Mouse (Mus musculus) bone marrow macrophage, adult 2 months (primary cell): ENCODE data around the gene Spata2l. TPM values are rescaled to one million over a fixed set of nuclear protein-coding genes. Genes with fewer than 3 reads are reported as not detected.
"Not testable (repeated sequence)": the region's sequence is repeated elsewhere in the genome, so short reads cannot be mapped to it uniquely, and the experiment has no call there.

ENCODE experiments used
- H3K27ac ChIP-seq: 2 replicates; pipeline ENCODE4 v1.5.1; 2012; ENCODE audit warnings: low read depth, low read length; ENCODE audit not compliant: insufficient read depth
- H3K4me1 ChIP-seq: 2 replicates; pipeline ENCODE4 v1.6.1; 2012; ENCODE audit warnings: low read length; ENCODE audit not compliant: control insufficient read depth, insufficient read depth
- H3K4me3 ChIP-seq: 2 replicates; pipeline ENCODE4 v1.5.1; 2012; ENCODE audit warnings: mild to moderate bottlenecking, low read length, moderate library complexity; ENCODE audit not compliant: insufficient read depth
- CTCF ChIP-seq: IDR thresholded peaks from 2 replicates; pipeline ENCODE4 v1.5.1; 2012; ENCODE audit warnings: low read depth, mild to moderate bottlenecking, low read length, moderate library complexity
- POLR2A ChIP-seq: IDR thresholded peaks from 2 replicates; pipeline ENCODE4 v1.6.1; 2012; ENCODE audit warnings: mild to moderate bottlenecking, low read depth, low read length, borderline replicate concordance
- polyA plus RNA-seq: library from polyadenylated mRNA; stranded (reverse); fragments of >200 nt; gene quantifications from 2 replicates; pipeline ENCODE4 v1.2.4, GENCODE M21; 2012; ENCODE audit not compliant: missing spikeins, insufficient read depth, insufficient read length

The Spata2l gene
- polyA plus RNA-seq = 8.2 and 11.2 TPM in 2 replicates

DNA sequence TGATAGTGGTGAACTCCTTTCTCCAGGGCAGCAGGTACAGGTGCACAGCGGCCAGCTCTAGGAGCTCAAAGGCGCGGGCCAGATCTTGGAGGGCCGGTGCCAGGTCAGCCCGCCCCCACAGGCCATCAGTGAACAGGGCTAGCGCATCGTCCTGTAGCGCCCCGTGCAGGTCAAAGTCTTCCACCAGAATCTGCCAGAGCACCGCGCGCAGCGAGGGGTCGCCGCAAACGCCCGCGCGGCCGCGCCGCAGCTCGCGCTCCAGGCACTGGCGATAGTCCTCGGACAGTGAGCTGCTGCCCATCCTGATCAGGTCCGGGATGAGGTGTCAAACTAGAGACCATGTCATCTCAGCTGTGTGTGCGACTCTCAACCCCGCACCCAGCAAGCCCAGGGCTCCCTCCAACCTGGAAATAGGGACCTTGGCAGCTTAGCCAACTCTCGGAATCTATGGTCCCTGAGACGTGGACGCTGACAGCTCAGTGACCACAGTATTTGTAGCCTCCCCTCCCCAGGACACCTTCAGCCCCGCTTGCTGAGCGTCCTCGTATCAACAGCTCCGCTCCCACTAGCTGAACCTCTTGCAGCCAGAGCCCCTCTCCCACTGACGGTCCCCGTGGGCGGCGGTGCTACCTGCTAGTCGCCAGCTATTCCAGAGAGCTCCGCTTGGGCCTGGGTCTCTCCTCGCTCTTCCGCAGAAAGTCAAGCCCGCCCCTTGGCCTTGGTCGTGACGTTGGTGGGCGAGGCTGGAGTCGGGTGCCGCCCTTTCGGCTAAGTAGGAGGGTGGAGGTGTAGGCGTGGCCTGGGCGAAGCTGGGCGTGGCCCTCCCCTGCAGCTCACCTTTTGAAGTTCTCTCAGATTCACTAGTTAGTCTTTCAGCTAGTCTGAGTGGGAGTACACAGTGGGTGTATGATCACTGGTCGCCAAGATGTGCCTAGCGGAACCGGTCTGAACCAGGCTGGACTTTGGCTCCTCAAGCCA is at the start of gene Spata2l:
Gene Spata2l (minus strand): TSS at position 714 of the 978 bp plus-strand sequence.
- no peak within 1 kb of the TSS for H3K27ac ChIP-seq
- TF ChIP-seq POLR2A (no peak), CTCF (no peak)
- no peaks in the 10 kb centered on the region for H3K4me1 ChIP-seq
- peak within 1 kb of the TSS; percentile 76 for H3K4me3 ChIP-seq

DNA sequence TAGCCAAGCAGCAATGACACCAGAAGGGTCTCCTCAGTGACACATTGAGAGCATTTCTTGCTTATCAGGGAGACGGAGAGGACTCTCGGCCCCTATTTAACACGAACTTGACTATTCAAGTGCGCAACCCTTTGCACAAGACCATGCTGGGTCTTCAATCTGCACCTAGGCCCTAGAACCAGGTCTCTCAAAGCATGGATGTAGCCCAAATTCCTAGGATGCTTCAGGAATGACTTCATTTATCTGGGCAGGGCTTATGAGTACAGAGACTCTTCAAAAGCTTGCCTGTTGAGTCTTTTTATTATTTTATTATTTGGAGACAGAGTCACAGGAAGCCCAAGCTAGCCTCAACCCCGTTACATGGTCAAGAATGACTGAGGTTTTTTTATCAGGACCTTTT is 48.5 kb upstream of the Spata2l start:
- no peak overlapping the region for H3K27ac ChIP-seq
- peaks cover 22% of the 10 kb centered on the region for H3K4me1 ChIP-seq
- no peak for TF ChIP-seq CTCF
- no peak for TF ChIP-seq POLR2A
- no peak overlapping the region for H3K4me3 ChIP-seq

DNA sequence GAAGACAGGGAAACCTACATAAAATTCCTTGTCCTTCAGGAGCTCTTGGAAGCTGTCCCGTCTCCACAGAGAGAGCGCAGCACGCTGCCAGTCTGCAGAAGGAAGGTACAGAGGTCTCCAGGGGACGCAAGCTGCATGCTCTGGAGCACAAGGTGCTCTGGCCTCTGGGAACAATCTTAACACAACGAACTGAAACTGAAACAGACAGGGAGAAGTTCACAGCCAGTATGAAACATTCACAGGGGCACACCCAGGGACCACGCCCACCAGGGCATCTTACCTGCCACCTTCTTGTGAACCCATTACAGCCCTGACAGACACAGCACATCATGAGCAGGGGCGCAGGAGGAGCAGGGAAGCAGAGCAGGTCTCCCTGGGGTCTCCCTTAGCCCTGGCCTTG is 48.0 kb upstream of the Spata2l start:
- H3K4me1 ChIP-seq = peaks cover 25% of the 10 kb centered on the region
- no peak overlapping the region for H3K4me3 ChIP-seq
- H3K27ac ChIP-seq = no peak overlapping the region
- TF ChIP-seq CTCF (no peak), POLR2A (no peak)

DNA sequence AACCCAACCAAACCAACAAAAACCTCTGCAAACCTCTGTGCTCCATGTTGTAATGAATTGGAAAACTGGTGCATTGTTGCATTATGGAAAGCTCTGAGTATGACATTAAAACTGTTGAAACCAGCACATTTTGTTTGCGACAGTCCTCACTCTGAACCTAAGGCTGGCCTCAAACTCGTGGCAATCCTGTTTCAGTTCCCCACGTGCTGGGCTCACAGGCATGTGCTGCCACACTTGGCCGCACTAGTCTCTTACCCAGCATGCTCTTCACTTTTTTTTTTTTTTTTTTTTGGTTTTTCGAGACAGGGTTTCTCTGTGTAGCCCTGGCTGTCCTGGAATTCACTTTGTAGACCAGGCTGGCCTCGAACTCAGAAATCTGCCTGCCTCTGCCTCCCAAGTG is 47.0 kb upstream of the Spata2l start:
- H3K4me1 ChIP-seq = peaks cover 25% of the 10 kb centered on the region
- H3K27ac ChIP-seq, H3K4me3 ChIP-seq: not testable (repeated sequence)

DNA sequence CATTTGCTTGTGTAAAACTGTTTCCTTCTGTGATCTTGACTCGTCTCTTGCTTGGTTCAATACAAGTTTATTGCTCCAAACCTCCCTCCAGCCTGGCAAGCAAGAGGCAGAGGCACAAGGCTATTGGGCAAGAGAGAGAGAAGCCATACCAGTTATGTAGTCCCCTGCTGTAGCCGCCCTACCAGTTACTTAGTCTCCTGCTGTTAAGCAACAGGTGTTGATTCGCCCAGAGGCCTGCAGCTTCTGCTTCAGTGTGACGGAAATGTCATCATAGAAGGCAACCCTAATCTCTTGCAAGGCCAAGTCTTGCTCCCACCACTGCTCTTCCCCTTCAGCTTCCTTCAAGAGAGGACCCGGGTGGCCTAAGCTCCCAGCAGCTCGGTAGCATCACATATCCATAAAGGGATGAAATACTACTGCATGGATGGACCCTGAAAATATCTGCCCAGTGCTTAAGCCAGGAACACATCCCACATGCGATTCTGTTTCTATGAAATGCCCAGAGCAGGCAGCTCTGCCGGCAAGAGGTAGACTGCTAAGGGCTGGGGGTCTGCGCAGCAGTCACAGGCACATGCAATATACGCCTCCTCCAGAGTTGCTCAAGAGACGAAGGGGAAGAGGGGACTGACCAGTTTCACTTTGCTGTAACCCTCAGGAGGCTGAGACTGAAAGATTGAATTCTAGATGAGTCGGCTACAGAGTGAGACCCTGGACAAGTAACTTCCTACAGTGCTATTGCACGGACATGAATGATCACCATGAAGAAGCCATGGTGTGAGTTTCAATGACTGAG is 44.5 kb upstream of the Spata2l start:
- Histone ChIP-seq H3K4me3 (no peak overlapping the region), H3K4me1 (peaks cover 25% of the 10 kb centered on the region), H3K27ac (0 out of 2 replicates have a peak overlapping the region, but pooled peaks have one; percentile 15)
- TF ChIP-seq CTCF = no peak
- TF ChIP-seq POLR2A = no peak

DNA sequence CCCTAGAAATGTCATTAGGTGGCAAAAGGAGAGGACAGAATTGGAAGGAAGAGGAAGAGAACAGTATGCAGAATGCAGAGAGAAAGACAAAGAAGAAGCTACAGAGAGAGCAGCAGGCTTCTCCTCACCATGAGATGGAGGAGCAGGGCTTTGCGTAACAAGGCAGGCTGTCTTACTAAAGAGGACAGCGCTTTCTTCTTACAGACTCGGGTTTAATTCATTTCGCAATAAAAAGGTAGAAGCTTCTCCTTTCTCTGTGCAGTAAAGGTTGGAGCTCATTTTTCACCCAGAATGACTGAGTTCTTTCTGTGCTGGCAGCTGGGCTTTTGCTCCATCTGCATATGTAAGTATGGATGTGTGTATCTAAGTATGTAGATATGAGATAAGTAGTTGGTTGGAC is 43.8 kb upstream of the Spata2l start:
- H3K27ac ChIP-seq = no peak overlapping the region
- TF ChIP-seq CTCF = no peak
- no peak for TF ChIP-seq POLR2A
- H3K4me3 ChIP-seq = no peak overlapping the region
- peaks cover 25% of the 10 kb centered on the region for H3K4me1 ChIP-seq

DNA sequence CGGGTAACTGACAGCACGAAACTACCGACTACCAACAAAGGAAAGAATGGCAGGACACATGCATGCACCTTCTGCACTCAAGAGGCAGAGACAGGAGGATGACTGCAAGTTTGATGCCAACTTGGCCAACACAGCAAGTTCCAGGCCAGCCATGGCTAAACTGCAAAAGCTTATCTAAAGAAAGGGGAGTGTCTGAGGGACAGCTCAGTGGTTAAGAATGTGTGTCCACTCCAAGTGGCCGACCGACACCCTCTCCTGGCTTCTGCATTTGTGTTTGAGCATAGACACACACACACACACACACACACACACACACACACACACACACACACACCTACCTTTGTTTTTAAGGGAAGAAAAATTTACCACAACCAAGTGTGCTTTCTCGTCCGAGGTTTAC is 42.4 kb upstream of the Spata2l start:
- Histone ChIP-seq H3K4me1 (peaks cover 25% of the 10 kb centered on the region), H3K27ac (no peak overlapping the region), H3K4me3 (no peak overlapping the region)
- TF ChIP-seq CTCF = no peak
- no peak for TF ChIP-seq POLR2A

DNA sequence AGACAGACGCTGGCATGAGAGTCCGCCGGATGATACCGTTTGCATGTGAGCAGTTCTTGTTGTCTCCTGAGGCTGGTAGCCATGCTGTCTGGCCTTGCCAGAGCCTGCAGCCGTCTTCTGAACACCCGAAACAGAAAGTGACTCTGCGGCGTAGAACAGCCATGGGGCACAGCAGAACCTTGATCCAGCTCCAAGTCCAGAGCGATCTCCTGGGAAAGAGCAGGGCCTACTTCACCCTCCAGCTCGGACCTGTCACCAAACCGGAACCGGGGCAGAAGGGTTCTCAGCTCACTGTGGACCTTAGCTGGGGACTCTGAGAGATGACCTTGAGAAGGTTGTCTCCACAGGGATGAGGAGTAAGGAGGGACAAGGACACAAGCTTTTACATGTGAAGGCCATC is 39.1 kb upstream of the Spata2l start:
- peaks cover 7% of the 10 kb centered on the region for H3K4me1 ChIP-seq
- no peak for TF ChIP-seq POLR2A
- TF ChIP-seq CTCF = no peak
- no peak overlapping the region for H3K27ac ChIP-seq
- no peak overlapping the region for H3K4me3 ChIP-seq

DNA sequence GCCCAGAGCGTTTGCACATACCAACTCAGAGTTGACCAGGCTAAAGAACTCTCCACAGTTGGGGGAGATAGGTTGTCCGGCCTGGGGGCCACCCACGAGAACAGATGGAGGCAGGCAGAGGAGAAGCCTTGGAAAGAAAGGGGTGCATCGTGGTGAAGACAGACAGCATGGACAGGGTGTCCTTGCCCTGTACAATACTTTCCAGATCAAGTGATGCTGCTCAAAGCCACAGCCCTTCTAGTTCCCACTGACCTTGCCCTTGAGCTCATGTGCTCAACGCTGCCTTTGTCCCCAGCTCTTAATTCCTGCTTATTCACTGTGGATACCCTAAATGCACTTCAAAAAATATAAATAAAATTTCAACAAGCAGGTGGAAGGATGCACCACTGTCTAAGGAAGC is 38.4 kb upstream of the Spata2l start:
- peaks cover 3% of the 10 kb centered on the region for H3K4me1 ChIP-seq
- TF ChIP-seq CTCF = no peak
- no peak for TF ChIP-seq POLR2A
- no peak overlapping the region for H3K27ac ChIP-seq
- H3K4me3 ChIP-seq = no peak overlapping the region

DNA sequence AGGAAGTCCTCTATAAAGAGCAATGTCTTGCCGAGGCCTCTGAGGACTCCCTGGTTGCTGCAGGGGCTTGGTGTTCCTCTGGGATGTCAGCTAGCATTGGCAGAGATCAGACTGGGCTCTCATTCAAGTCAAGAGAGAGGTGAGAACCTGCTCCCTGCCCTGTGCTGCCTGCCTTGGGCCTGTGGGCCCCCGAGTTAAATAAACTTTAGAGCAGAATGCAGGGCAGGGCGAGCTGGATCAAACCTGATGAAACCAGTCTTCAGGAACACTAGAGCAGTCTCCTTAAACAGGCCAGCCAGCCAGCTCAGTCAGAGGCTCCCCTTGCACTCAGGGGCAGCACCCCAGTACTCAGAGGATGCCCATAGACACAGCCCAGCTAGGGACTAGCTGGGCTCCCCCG is 35.9 kb upstream of the Spata2l start:
- TF ChIP-seq CTCF (no peak), POLR2A (no peak)
- Histone ChIP-seq H3K4me1 (no peaks in the 10 kb centered on the region), H3K27ac (no peak overlapping the region), H3K4me3 (no peak overlapping the region)
